Mouse (Mus musculus) hindbrain, embryonic 16.5 days (tissue): Measurements from ENCODE around the gene Ifitm6. TPM values are rescaled to one million over a fixed set of nuclear protein-coding genes. Genes with fewer than 3 reads are reported as not detected.
"Not testable (repeated sequence)": the region's sequence is repeated elsewhere in the genome, so short reads cannot be mapped to it uniquely, and the experiment has no call there.

ENCODE experiments used
- ATAC-seq: fragments of 200-750 bp; cut with Nextera tagmentation; 2 replicates; pipeline ENCODE4 v1.8.0; 2017; ENCODE audit warnings: moderate TSS enrichment, moderate library complexity
- H3K27ac ChIP-seq: fragments of 300-500 bp; sonication (generic); 2 replicates; pipeline ENCODE4 v1.5.1; 2014; ENCODE audit warnings: low read depth, mild to moderate bottlenecking, control low read depth, low read length, moderate library complexity
- H3K27me3 ChIP-seq: fragments of 300-500 bp; sonication (generic); replicated peaks from 2 replicates; pipeline ENCODE4 v1.6.1; 2014; ENCODE audit warnings: low read length; ENCODE audit not compliant: control insufficient read depth, insufficient read depth
- H3K36me3 ChIP-seq: fragments of 300-500 bp; sonication (generic); 2 replicates; pipeline ENCODE4 v1.6.1; 2014; ENCODE audit warnings: mild to moderate bottlenecking, low read length, moderate library complexity, mixed read lengths; ENCODE audit not compliant: control insufficient read depth, insufficient read depth
- H3K4me1 ChIP-seq: fragments of 300-500 bp; sonication (generic); 2 replicates; pipeline ENCODE4 v1.6.1; 2014; ENCODE audit warnings: low read depth, low read length; ENCODE audit not compliant: control insufficient read depth, insufficient read depth
- H3K4me2 ChIP-seq: fragments of 300-500 bp; sonication (generic); 2 replicates; pipeline ENCODE4 v1.6.1; 2014; ENCODE audit warnings: mild to moderate bottlenecking, low read length, control low read depth, moderate library complexity
- H3K4me3 ChIP-seq: fragments of 300-500 bp; sonication (generic); 2 replicates; pipeline ENCODE4 v1.5.1; 2014; ENCODE audit warnings: mild to moderate bottlenecking, low read length, control low read depth, moderate library complexity
- H3K9ac ChIP-seq: fragments of 300-500 bp; sonication (generic); 2 replicates; pipeline ENCODE4 v1.6.1; 2014; ENCODE audit warnings: low read depth, mild to moderate bottlenecking, control low read depth, low read length, moderate library complexity
- H3K9me3 ChIP-seq: fragments of 300-500 bp; sonication (generic); 2 replicates; pipeline ENCODE4 v1.6.1; 2014; ENCODE audit warnings: mild to moderate bottlenecking, low read length, moderate library complexity; ENCODE audit not compliant: control insufficient read depth
- WGBS: fragments of 180-500 bp; shearing (Covaris S2); extraction: QIAGEN DNeasy Blood & Tissue Kit; methylation state at CpG from one replicate; pipeline ENCODE4 v1.1.7; 2014; 5-methylcytosine and 5-hydroxymethylcytosine counted together
- polyA plus RNA-seq: library from polyadenylated mRNA; unstranded; fragments of >200 nt; fragmentation: Nextera tagmentation; extraction: Ambion mirVana; gene quantifications from 2 replicates; pipeline ENCODE4 v1.2.1, GENCODE M21; 2015

Ifitm6 gene
- polyA plus RNA-seq, 1 experiment from 2014 or later, result 0.83 TPM

DNA sequence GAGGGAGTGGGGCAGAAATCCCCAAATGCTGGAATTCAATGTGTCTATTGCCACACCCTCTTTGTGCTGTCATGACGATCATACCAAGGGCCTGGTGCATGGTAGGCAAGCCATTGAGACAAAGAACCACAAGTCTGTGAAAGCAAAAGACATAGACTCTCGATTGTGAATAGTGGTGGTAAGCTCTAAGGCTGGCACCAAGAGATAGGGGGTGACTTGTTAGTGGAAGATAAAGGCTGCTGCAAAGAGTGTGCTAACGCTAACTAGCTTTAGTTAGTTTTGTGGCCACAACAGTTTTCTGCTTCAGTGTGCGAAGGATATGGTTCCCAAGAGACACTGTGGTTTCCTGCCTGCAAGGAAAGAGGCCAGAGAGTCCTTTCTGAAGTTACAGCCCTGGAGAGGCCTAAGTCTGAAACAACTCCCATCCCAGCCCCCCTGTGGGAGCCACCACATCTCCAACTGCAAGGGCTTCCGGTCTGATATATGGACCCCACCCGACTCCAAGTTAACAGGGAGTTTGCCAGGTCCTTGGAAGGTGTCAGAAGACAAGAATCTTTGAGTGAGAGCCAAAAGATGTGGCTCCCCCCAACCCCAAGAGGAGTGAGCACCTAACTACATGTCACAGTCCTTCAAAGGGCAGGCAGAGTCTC, 29.3 kb upstream of the Ifitm6 start:
- Histone ChIP-seq H3K4me2 (peak overlapping the region; percentile 97), H3K36me3 (no peaks in the 10 kb centered on the region), H3K27me3 (no peaks in the 10 kb centered on the region), H3K27ac (peak overlapping the region; percentile 44), H3K9ac (no peak overlapping the region), H3K4me1 (peaks cover 4% of the 10 kb centered on the region), H3K9me3 (no peaks in the 10 kb centered on the region), H3K4me3 (no peak overlapping the region)
- WGBS, result 66% methylated on average over 6 of the region's 6 CpGs
- no peak for ATAC-seq

- WGBS, result 70% methylated on average over 4 of the region's 4 CpGs
- Histone ChIP-seq H3K4me1 (no peaks in the 10 kb centered on the region), H3K4me3 (no peak overlapping the region), H3K4me2 (no peak overlapping the region), H3K9me3 (no peaks in the 10 kb centered on the region), H3K27ac (no peak overlapping the region), H3K36me3 (no peaks in the 10 kb centered on the region), H3K9ac (no peak overlapping the region), H3K27me3 (no peaks in the 10 kb centered on the region)
- no peak for ATAC-seq
Observed at GRCm38 (mm10) chr7:141042539-141042938, 24.8 kb upstream of the Ifitm6 start.

DNA sequence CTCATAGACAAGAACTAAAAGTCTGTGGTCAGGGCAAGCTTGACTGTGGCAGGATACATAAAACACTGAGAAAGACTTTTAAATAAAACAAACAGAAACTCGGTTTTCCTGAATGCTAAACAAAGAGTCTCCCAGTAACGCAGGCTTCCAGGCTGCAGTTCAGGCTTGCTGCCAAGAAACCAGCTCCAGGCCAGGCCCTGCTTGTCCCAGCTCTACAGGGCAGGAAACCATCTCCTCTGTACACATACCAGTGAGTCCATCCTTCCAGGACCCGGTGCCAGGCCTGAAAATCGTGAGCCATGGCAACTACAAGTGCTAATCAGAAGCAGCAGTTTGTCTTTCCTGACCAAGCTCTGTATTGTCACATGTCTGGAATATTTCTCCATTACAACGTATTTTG, 23.9 kb upstream of the Ifitm6 start:
- no peaks in the 10 kb centered on the region for H3K27me3 ChIP-seq
- no peak overlapping the region for H3K4me3 ChIP-seq
- H3K4me1 ChIP-seq, result no peaks in the 10 kb centered on the region
- H3K36me3 ChIP-seq, result no peaks in the 10 kb centered on the region
- H3K9me3 ChIP-seq, result no peaks in the 10 kb centered on the region
- H3K4me2 ChIP-seq, result no peak overlapping the region
- WGBS, result 22% methylated on average over 5 of the region's 5 CpGs
- H3K9ac ChIP-seq, result no peak overlapping the region
- ATAC-seq, result peak; percentile 94
- H3K27ac ChIP-seq, result no peak overlapping the region

GRCm38 (mm10) chr7:141040867-141041606, 23.3 kb upstream of the Ifitm6 start:
- ATAC-seq, result no peak
- no peaks in the 10 kb centered on the region for H3K36me3 ChIP-seq
- no peak overlapping the region; the same call in 1 of the 2 replicates for H3K4me2 ChIP-seq
- no peaks in the 10 kb centered on the region for H3K4me1 ChIP-seq
- H3K9me3 ChIP-seq, result no peaks in the 10 kb centered on the region
- no peak overlapping the region for H3K9ac ChIP-seq
- no peak overlapping the region for H3K4me3 ChIP-seq
- H3K27ac ChIP-seq, result peak overlapping the region; percentile 51
- no peaks in the 10 kb centered on the region for H3K27me3 ChIP-seq
- WGBS, result 35% methylated on average over 6 of the region's 9 CpGs

DNA sequence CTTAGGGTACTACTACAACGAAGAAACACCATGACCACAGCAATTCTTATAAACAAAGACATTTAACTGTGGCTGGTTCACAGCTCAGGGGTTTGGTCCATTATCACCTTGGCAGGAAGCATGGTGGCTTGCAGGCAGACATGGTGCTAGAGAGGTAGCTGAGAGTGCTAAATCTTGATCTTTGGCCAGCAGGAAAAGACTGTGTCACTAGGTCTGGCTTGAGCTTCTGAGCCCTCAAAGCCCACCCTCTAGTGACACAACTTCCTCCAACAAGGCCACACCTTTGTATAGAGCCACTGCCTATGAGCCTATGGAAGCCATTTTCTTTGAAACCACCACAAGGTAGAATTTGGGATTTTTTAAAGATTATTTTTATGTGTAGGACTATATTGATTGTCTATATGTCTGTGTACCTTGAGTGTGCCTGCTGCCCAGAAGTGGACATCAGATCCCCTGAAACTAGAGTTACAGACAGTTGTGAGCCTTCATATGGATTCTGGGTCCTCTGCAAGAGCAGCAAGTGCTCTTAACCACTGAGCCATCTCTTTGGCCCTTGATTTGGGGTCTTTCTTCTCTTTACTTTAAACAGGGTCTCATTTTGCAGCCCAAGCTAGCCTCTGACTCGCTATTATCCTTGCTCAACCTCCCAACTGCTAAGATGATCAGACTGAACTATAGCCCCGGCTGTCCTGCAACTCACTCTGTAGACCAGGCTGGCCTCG, 21.8 kb upstream of the Ifitm6 start:
- Histone ChIP-seq H3K9me3 (no peaks in the 10 kb centered on the region), H3K27me3 (no peaks in the 10 kb centered on the region), H3K4me1 (no peaks in the 10 kb centered on the region), H3K4me2 (no peak overlapping the region), H3K27ac (no peak overlapping the region), H3K9ac (no peak overlapping the region), H3K4me3 (no peak overlapping the region), H3K36me3 (no peaks in the 10 kb centered on the region)
- 90% methylated on average over 4 of the region's 4 CpGs for WGBS
- ATAC-seq, result no peak

- Histone ChIP-seq H3K27ac (no peak overlapping the region), H3K4me1 (no peaks in the 10 kb centered on the region), H3K4me2 (no peak overlapping the region), H3K27me3 (no peaks in the 10 kb centered on the region), H3K4me3 (no peak overlapping the region), H3K9ac (no peak overlapping the region), H3K36me3 (no peaks in the 10 kb centered on the region), H3K9me3 (no peaks in the 10 kb centered on the region)
- 87% methylated on average over 20 of the region's 21 CpGs for WGBS
- no peak for ATAC-seq
Observed at GRCm38 (mm10) chr7:141038090-141039032, 20.6 kb upstream of the Ifitm6 start.

DNA sequence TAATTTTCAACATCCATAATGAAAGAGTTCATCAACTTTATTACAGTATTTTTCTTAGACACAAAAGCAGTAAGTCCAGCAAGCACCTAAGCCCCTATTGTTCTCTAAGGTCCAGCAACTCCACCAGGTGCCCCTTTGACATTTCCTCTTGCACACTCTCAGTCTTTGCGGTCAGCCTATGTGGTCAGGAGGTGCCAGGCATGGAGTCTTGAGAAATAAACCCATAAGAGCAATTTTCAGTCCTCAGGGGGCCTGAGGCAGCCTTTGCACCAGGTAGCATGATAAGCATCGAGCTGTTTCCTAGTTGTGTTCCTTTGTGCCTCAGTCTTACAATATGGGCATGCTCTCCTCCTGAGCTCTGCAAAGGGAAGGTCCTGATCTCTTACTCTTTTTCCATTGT, 18.9 kb upstream of the Ifitm6 start:
- H3K36me3 ChIP-seq, ATAC-seq, H3K27ac ChIP-seq, H3K4me2 ChIP-seq, H3K4me1 ChIP-seq, H3K27me3 ChIP-seq, H3K9me3 ChIP-seq, H3K4me3 ChIP-seq, H3K9ac ChIP-seq: not testable (repeated sequence)
- WGBS, result 87% methylated on average over 1 of the region's 2 CpGs

DNA sequence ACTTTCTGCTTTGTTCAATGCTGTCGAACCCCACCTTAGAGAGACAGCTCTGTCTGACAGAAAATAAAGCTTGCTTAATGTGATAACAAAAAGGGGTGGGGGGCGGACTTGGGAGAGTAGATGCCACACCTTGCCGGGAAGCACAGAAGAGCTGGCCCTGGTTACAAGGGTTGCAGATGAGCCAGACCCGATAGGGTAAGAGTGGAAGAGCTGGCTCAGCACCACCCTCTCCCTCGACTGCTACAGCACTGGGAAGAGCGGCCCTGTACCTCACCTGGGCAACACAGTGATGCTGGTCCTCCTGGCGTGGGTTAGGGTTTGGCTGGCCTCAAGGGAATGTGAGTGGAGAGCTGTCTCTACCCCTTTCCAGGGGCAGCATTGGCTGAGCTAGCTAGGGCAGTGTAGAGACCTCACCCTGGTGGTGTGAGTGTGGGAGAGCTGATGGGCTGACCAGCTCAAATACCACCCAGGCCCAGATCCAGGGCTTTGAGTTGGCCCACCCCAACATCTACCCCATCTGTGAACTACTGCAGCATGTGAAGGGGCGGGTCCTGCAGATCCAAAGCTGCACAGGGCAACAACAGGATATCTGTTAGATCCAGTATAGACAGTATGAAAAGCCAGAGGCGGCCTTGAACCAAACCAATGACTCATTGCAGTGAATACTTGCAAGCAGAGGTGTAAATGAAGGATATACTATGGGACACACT, 14.9 kb upstream of the Ifitm6 start:
- ATAC-seq, result no peak
- H3K27ac ChIP-seq, result no peak overlapping the region
- no peak overlapping the region for H3K9ac ChIP-seq
- H3K4me2 ChIP-seq, result no peak overlapping the region
- no peaks in the 10 kb centered on the region for H3K36me3 ChIP-seq
- 79% methylated on average over 9 of the region's 9 CpGs for WGBS
- no peaks in the 10 kb centered on the region for H3K9me3 ChIP-seq
- H3K4me1 ChIP-seq, result no peaks in the 10 kb centered on the region
- no peak overlapping the region for H3K4me3 ChIP-seq
- H3K27me3 ChIP-seq, result no peaks in the 10 kb centered on the region
